Mouse (Mus musculus): ENCODE measurements around the gene Chrm3.
A peak's percentile ranks its signal among the peaks of the same experiment; 100 is the strongest.

Chrm3 gene

DNA sequence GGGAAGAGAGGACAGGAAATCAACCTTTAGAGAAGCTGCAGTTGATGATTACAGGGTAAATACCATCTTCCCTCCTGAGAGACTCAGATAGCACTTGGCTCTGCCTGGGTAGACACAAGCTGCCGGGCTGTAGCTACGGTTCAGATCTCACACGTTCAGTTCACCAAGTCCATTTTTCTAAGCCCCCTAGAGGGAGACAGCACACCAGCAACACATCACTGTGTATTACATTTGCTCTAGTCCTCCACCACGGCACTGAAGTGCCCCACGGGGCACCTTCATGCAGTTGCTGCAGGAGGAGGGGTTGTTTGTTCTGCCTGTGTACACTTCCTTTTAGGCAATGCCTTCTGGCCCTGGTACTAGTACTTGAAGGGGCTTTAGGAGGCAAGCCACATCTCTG is 289.5 kb downstream of the Chrm3 start:
- peak; percentile 9 to 36 for DNase-seq (ENCODE audit: low spot score in 2 of 2)

DNA sequence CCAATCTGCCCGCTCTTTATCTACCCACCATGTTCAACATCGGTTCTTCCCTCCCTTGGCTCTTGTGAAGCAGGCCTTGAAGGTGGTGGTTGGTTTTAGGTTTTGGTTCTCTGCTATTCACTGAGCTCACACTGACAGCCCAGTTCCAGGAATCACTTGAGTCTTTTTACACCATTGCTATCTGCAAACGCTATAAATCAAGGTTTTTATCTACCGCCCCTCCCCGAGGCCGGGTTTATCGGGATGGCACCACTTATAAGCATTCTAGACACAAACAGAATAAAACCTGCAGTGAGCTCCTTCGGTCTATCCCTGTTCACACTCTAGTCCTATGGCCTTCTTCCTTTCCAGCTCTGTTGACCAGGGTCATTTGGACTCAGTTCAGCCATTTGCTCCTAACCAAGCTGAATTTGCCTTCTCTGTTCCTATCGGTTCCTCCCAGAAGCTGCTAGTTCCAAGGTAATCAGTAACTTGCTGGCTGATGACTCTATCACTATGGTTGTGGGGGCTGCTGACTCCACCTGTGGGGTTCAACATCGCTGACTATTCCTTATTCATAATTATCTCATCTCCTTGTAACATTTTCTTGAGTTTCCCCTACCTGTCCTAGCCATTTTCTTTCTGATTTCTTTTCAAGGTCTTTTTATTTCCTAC is 291.6 kb downstream of the Chrm3 start:
- DNase-seq (ENCODE audit: low spot score in 2 of 2), result no peak

DNA sequence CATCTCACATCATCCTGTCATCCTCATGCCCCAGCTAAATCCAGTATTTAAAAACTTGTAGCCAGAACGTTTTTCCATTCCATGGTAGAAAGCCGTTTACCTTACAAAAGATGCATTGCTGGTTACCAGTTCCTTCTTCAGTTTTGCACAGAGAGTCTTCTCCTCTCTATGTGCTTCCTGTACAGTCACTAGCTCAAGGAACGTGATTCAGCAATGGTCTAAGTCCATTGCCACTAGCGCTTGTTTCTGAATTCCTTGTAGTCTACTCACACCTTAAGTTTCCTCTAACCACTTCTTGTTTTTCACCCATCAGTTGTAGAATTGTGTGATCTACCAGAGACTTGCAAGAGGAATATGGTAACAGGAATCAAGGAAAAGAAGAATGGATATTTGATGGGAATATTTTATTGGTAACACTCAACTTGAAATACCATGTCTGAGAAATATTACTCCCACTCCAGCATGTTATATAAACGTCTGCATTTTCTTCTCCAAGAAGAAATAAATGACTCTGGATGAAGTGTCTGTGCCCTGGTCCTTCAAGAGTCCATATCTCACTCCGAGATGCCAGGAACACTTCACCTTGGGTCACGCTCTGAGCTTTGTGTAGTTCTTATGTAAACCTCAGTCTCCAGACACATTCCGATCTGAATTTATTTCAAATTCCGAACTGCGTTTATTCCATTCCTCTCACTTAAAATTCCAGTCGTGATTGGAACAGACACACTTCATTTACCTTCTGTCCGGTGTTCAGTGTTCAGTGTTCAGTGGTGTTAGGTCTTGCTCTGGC is 293.6 kb downstream of the Chrm3 start:
- DNase-seq (ENCODE audit: low spot score in 2 of 2), result no peak

DNA sequence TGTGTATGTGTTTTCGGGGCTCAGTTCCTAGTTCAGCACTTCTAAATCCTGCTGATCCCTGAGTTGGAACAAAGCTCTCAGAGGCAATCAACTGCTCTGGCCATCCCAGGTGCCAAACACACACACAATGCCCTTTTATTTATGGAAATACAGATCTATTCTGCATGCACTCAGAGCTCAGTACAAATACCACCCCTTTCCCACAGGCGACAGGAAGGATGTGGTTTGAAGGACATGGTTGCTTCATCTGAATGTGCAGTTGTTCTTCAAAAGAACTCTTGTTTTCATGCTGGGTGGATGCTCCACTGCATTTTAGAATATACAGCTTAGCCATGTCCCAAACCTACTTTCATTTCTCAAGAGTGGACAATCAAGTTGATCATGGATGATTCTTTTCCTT is 294.9 kb downstream of the Chrm3 start:
- DNase-seq (ENCODE audit: low spot score in 2 of 2), result peak in 1 of 2 experiments; percentile 5

DNA sequence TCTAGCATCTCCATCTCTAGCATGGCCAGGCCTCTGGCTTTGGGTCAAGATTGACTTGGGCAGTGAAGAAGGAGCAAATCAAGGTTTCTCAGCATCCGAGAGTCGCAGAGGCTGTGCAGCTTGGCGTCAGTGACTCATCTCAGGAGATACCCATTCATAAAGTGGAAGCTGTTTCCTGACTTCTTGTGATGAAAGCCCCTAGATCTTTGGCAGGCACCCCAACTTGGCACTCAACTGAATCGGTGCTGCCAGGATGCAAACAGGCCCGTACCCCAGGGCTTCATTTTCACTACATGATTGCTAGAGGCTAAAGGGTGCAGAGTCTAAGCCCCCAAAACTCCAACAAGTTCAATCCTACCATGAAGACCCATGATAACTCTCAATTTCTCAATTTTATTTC is 298.0 kb downstream of the Chrm3 start:
- no peak for DNase-seq (ENCODE audit: low spot score in 2 of 2)

DNA sequence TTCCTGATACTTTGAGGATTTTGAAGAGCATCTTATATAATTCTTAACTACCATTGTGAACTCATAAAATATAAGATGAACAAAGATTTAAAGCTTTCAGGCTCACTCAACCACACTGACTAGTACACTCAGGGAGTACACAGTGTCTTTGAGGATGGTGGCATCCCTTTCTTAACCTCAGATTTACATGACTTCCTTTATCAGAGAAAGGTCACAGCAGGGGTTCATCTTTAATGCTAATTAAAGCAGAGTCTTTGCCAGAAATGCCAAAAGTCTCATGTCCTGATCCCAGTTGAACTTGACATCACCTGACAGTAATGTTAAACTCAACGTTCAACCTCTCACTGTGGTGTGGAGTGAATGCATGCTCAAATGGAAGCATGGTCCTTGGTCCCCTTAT is 301.7 kb downstream of the Chrm3 start:
- no peak for DNase-seq (ENCODE audit: low spot score in 2 of 2)

DNA sequence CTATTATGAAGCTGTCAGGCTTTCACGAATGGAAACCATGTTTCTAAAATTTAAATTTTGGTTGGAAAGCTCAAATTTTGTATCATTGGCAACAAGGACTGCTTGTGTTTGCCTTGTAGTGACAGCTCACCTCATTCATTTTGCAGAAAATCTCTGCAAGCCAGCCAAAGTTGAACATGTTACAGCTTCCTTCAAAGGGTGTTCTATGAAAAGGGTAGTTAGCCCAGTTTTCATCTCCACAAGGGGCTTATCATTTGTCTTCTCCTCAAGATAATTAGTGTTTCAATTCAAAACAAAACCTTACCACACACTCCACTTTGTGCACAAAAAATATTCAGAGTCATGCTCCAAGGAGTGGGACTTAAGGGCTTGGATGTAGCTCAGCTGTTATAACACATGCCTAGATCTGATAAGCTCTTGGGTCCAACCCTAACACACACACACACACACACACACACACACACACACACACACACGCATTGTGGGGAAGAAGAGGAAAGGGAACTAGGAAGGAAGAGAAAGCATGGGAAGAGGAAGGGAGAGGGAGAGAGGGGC is 302.9 kb downstream of the Chrm3 start:
- no peak for DNase-seq (ENCODE audit: low spot score in 2 of 2)

DNA sequence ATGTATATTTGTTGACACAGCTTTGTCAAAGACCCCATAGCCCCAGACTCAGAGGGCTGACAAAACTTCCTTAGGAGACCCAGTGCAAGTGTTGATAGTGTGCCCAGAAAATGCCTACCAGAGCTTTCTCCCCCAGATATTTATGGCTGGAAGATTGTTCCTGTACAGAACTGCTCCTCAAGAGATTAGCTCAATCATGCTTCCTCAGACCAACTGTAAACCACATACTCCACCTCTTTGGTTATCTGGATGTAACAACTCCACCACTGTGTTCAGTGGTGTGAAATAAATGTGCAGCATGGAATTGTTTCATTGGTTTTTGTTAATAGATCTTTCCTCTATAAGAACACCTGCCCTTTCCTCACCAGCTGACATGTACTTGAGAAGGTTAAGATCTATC is 306.6 kb downstream of the Chrm3 start:
- DNase-seq (ENCODE audit: low spot score in 2 of 2), result no peak

DNA sequence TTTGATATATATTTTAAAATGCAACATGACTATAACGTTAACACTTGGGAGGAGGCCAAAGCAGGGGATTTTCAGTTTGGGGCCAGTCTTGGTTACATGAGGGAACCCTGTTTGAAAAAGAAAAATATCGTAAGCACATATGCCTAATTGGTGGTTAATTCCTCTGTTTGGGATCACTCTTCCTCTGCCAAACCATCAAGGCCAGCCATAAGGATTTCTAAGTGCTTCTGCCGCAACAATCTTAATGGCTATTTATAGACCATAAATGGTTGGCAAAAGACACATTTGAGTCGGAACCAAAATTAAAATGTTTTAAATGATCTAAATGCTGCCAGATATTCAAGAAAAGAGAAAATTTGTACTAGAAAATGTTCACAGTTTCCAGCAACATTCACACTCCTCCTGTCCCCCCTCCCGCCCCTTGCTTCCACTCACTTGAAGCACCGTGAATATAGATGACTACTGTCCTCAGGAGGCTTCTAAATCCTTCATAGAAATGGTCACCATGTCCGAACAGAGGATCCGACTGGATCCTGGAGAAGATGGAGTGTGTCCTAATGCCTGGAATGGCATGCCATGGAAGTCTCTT is 307.3 kb downstream of the Chrm3 start:
- DNase-seq (ENCODE audit: low spot score in 2 of 2), result no peak

DNA sequence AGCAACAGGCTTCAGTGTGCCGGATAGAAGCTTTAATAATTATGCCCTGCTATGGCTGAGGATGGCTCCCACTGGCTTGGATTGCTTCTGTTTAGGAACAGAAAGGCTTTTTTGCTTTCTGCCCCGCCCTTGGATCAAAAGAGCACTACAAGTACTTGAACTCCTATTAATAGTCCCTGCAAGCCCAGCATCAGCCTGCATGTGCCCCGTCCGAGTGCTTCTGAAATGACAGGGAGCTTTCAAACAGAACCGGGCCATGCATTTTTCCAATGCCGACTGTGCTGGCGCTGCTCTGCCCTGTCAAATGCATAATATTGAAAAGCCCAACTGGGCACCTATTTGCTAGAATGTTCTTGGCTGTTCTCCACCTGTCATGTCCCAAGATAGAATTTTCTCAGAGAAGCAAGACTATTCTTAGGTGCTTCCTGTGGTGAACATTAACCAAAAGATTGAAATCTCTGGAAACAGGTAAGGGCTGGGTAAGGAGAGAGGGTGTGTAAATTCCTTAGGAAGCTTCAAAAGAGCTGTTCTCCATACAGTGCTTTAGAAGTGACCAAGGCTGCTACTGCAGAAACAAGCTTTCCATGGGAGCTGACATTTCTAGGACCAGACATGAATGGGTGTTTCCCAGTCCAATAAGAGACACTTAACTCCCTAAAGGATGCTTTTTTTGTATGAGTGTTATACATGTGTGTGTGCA is 314.8 kb downstream of the Chrm3 start:
- no peak for DNase-seq (ENCODE audit: low spot score in 2 of 2)

DNA sequence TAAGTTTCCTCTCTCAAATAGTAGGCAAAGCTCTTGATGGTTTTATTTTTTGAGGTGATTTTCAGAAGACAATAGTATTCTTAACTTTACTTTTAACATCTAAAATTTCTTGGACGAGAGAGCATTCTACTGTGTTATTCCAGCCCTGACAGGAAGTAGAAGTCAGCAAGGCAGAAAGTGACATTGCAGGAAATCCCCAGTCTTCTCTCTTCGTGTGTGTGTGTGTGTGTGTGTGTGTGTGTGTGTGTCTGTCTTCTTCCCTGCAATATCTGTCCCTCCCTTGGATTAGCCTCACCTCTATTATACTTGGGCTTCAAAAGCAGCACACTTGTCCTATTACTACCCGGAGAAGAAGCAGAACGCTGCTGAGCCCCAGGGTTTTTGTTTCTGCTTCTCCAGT is 316.6 kb downstream of the Chrm3 start:
- DNase-seq (ENCODE audit: low spot score in 2 of 2), result no peak

DNA sequence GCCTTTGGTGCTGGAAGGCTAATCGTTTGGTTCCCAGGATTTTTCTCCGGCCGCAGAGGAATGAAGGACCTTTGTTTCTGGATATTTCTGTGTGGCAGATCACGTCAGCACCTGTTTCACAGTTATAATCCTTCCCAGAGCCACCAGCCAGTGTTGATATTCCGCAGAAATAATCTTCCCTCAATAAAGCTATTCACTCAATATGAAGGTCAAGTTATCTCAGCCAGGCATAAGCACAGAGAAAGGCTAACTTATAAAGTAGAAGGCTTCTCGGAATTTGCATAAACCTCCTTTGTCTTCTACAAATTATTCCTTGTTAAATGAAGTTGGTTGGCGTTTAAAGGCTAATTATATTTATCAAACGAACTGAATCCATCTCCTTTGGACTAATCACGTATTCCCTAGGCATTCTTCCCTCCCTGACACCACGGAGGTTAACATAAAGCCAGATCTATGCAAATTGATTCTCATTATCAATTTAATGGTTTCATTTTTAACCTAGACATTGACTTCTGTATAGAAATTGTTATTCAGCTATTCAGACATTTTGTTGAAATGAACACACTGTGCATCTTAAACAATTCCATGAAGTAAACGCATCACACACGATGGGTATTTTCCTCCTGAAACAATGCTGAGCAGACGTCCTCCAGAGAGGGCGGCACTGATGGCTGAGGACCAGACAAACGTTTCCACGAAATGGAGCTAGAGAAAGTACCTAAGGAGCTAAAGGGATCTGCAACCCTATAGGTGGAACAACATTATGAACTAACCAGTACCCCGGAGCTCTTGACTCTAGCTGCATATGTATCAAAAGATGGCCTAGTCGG is 326.9 kb downstream of the Chrm3 start:
- DNase-seq (ENCODE audit: low spot score in 2 of 2), result no peak

DNA sequence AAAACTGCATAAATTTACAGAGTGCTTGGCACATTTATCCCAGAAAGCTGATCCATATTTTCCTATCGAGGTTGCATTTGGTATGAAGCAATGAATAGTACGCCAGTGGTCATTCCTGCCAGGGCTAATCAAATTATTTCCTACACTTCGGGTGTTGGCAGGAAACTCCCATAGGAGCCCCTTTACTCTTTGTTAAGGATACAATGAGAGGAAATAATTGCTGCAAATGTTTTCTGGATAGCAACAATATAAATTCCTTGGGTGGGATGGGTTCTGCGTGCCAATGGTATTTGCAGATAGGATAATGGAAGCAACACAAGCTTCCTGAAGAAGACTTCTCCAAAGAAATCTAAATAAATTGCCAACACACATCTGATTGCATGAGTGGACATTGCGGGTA is 329.1 kb downstream of the Chrm3 start:
- DNase-seq (ENCODE audit: low spot score in 2 of 2), result no peak

DNA sequence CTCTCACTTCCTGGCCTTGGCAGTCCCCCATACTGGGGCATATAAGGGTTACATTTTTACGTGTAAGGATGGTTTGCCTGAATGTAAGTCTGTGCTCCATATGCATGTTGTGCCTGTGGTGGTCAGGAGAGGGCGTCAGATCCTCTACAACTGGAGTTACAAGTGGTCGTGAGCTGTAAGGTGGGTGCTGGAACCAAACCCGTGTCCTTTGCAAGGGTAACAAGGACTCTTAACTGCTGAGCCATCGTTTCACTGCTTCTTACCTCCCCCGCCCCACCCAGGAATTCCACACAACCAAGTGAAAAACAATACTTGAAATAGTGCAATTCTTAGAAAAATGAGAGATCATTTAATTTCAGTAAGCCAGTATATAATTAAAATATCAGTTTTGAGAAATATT is 330.7 kb downstream of the Chrm3 start:
- DNase-seq (ENCODE audit: low spot score in 2 of 2), result no peak

DNA sequence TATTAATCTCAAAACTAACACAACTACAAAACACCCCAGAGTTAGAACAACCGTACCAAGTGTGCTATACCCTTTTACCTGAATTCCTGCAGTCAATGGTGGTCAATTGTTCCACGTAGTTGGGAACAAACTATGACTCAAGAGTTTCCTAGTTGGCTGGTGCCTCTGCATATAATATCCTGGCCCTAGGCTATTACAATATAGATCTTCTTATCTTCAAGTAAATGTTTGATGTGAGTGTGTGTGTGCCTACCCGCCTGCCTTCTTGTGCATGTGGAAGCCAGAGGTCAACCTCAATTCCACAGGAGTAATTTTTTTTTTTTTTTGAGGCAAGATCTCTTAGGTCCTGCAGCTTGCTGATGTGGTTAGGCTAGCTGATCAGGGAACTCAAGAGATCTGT is 335.5 kb downstream of the Chrm3 start:
- DNase-seq (ENCODE audit: low spot score in 2 of 2), result no peak

DNA sequence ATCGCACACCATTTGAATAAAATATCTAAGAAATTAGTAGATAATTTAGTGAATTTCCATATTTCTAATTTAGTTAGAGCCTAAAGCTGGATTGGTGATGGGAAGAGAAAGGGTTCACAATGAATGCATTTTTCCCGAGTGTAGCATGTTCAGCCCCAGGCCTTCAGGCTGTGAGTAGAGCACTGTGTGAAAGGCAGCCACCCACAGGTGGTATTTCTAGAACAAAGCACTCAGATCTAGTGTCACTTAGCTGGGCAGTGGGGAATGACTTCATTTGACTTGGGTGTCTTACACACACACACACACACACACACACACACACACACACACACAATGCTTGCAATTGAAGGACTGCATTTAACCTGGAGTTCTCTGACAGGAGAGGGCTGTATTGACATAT is 337.5 kb downstream of the Chrm3 start:
- no peak for DNase-seq (ENCODE audit: low spot score in 2 of 2)

DNA sequence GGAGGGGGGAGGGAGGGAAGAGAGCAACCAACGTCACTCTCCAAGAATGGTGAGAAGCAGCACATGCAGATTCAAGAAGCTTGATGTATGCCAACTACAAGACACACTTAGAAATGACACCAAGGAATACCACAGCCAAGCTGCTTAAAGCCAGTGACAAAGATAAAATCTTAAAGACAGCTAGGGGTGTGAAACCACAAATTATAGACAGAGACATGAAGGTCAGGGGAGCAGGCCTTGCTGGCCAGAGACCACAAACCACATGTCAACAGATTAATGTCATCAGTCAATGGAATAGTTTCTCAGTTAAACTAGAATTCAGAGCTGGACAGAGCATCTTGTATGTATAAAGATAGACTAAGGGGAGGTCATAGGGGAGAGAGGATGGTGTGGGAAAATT is 341.4 kb downstream of the Chrm3 start:
- no peak for DNase-seq (ENCODE audit: low spot score in 2 of 2)

DNA sequence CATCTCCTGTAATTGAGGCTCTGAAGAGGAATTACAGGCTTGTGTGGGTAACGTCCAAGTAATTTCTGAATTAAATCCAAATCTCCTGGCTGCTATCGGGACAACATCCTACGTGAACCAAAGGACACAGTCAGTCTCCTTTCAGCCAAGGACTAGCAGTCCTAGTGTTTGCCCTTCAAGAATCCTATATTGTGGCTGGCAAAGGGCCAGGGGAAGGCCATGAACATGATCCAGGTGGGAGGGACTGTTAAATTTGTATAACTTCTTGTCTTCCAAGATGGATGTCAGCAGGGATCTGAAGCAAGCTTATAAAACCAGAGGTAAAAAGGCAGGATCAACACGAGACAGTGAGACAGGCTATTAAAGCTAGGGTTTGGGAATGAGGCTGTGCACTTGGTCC is 357.7 kb downstream of the Chrm3 start:
- DNase-seq (ENCODE audit: low spot score in 2 of 2), result no peak

DNA sequence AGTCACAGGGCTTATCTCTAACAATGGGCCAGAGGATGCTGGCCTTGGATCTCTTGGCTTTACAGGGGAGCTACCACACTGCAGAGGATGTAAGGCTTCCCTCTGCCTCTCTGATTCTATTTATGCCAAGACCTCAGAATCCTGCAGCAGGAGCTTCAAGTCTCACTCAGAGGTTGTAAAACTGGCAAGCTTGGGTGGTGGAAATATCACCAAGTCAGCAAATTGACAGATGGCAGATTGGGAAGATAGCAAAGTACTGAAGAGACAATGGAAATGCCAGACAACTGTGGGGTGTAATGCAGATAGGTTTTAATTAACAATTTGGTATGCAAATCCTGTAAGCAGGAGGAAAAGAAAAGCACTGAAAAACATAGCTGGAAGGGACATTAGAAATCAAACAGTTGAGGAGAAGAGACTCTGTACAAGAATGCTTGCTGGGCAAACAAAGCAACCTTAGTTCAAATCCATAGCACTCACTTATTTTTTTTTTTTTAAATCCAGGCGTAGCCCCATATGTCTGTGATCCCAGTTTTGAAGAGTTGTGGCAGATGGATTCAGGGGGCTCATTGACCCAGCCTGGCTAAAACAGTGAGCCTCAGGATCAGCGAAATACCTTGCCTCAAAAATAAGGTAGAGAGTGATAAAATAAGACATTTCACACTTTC is 362.9 kb downstream of the Chrm3 start:
- DNase-seq (ENCODE audit: low spot score in 2 of 2), result no peak

DNA sequence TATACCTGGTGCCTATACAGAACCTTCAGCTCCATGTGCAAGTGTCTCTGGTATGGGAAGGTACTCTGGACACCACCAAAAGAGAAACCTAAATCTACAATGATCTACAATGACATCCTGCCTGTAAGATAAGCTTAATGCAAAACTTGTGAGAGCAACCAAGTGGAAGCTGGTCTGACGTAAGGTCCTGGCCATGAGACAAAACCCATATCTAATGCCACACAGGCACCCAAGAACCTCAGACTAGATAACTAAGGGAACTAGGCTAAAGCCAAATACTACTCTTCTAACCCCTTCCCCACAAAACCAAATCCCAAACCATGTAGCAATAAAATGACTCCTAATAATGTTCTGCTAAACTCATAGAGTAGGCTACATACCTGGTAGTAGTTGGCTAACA is 364.8 kb downstream of the Chrm3 start:
- DNase-seq (ENCODE audit: low spot score in 2 of 2), result no peak

DNA sequence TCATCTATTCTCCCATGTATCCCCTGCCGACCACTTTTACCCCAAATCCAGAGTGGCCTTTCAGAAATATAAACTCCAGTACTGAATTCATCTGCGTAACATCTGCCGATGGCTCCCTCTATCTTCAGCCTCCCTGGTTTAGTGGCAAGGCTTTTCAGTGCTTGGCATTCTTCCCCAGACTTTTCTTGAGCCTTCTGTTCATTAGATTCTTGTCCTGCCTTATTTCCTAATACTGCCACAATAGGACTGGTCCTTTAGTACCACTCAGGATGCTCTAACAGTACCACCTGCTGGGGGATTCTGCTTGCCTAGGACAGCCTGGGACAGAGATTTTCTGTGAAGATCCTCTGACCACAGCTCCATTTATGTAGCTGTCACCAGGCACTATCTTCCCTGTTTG is 367.1 kb downstream of the Chrm3 start:
- DNase-seq (ENCODE audit: low spot score in 2 of 2), result no peak
